Mouse (Mus musculus) spleen, embryonic (tissue): ENCODE measurements around the gene Olfr703.

Experiments used
- CTCF ChIA-PET: fragments of 350-600 bp; sonication (Branson Sonifier 250); formaldehyde crosslinking; loops from one replicate; lab custom pipeline; 2022; lab: Charles Lee

The Olfr703 gene

GRCm38 (mm10) chr7:106843060-106843459 lies at the start of gene Olfr703:
TSS of gene Olfr703 (plus strand) at chr7:106843360.
- CTCF ChIA-PET, result no interaction called here

GRCm38 (mm10) chr7:106808734-106809133 lies 34.4 kb upstream of the Olfr703 start, which contains the start of gene Olfr700:
TSS of gene Olfr700 (minus strand) at chr7:106808834.
- CTCF ChIA-PET, result no interaction called here

GRCm38 (mm10) chr7:106813829-106814228 lies 29.3 kb upstream of the Olfr703 start, which contains the start of gene Olfr701:
TSS of gene Olfr701 (plus strand) at chr7:106814129.
- CTCF ChIA-PET, result no interaction called here

- CTCF ChIA-PET, result no interaction called here
Measured at GRCm38 (mm10) chr7:106815775-106816174, 27.4 kb upstream of the Olfr703 start.

GRCm38 (mm10) chr7:106818414-106818813 lies 24.7 kb upstream of the Olfr703 start:
- CTCF ChIA-PET, result no interaction called here

GRCm38 (mm10) chr7:106833793-106834192 lies 9.4 kb upstream of the Olfr703 start, which contains the start of gene Olfr702:
TSS of gene Olfr702 (minus strand) at chr7:106833893.
- CTCF ChIA-PET, result no interaction called here

GRCm38 (mm10) chr7:106862885-106863284 lies 19.7 kb downstream of the Olfr703 start, which contains the start of gene Olfr704:
TSS of gene Olfr704 (plus strand) at chr7:106863185.
- CTCF ChIA-PET, result no interaction called here

- CTCF ChIA-PET, result no interaction called here
Measured at GRCm38 (mm10) chr7:106876791-106877190, 33.6 kb downstream of the Olfr703 start, which contains the start of gene Olfr705. TSS of gene Olfr705 (minus strand) at chr7:106876891.

- CTCF ChIA-PET, result no interaction called here
Measured at GRCm38 (mm10) chr7:106888062-106888461, 44.9 kb downstream of the Olfr703 start, which contains the start of gene Olfr706. TSS of gene Olfr706 (minus strand) at chr7:106888162.
